Mouse (Mus musculus): ENCODE measurements around the gene Ptbp1.

GRCm38 (mm10) chr10:79861230-79862048, 7.2 kb downstream of the Ptbp1 start:
- TF ChIP-seq POLR2A (IDR thresholded peaks at IDR 0.05; ENCODE audit: low read depth, low read length) = no peak
- no peak for TF ChIP-seq CTCF (IDR thresholded peaks at IDR 0.05; ENCODE audit: extremely low read depth, insufficient read length, insufficient replicate concordance, low read depth, low read length)
